Mouse (Mus musculus): ENCODE results near the gene Nab1. TPM values are rescaled to one million over a fixed set of nuclear protein-coding genes. Genes with fewer than 3 reads are reported as not detected.

Nab1 gene
- polyA plus RNA-seq, 1 experiment from 2014 or later, result 15.9 TPM

DNA sequence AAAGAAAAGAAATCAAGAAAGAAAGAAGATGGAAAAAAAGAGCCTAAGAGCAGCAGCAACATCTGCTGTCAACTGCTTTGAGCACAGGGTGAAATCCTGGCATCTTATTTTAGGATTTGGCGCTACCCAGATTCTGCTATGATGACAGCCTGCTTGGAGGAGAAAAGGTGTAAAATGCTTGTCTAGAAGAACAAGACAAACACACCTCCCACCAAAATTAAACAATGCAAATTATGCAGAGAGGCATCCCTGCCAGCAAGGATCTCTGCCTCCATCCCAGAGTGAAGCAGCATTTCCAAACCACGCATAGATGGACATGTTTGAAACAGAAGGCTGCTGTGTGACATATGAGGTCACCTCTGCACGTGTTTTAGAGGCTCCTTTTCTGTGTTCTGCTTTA, 35.2 kb downstream of the Nab1 start:
- Histone ChIP-seq H3K4me3 (ENCODE audit: low read length) (no peak overlapping the region), H3K4me2 (ENCODE audit: low read depth, low read length) (no peak overlapping the region), H3K9ac (ENCODE audit: low read length) (no peak overlapping the region), H3K36me3 (ENCODE audit: control insufficient read depth, insufficient read depth) (peaks cover 20% of the 10 kb centered on the region), H3K27ac (ENCODE audit: low read length) (no peak overlapping the region), H3K27me3 (ENCODE audit: control insufficient read depth, insufficient read depth, low read length) (no peaks in the 10 kb centered on the region), H3K9me3 (replicated peaks; ENCODE audit: control insufficient read depth, low read length) (no peaks in the 10 kb centered on the region), H3K4me1 (ENCODE audit: control insufficient read depth, insufficient read depth, low read length) (no peaks in the 10 kb centered on the region)
- no peak for ATAC-seq (replicated peaks; ENCODE audit: extremely low read depth, insufficient read depth, low FRiP score)
- 85% methylated on average over 3 of the region's 3 CpGs for WGBS

DNA sequence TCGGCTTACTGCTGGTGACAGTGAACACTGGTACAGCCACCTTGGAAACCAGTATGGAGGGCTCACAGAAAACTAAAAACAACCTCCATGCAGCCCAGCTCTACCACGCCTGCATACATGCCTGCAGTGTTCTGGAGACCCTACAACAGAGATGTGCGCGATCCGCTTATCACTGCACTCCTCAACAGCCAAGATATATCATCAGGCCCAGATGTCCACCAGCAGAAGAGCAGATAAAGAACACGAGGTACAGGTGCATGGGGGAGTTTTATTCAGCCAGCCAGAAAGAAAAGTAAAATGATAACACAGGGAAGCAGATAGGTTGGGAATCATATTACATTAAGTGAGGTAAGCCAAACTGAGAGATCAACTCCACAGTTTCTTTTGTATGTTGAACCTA, 37.2 kb downstream of the Nab1 start:
- WGBS, result 66% methylated on average over 6 of the region's 6 CpGs
- Histone ChIP-seq H3K4me3 (ENCODE audit: low read length) (no peak overlapping the region), H3K27me3 (ENCODE audit: control insufficient read depth, insufficient read depth, low read length) (no peaks in the 10 kb centered on the region), H3K4me2 (ENCODE audit: low read depth, low read length) (no peak overlapping the region), H3K9ac (ENCODE audit: low read length) (no peak overlapping the region), H3K27ac (ENCODE audit: low read length) (no peak overlapping the region), H3K4me1 (ENCODE audit: control insufficient read depth, insufficient read depth, low read length) (no peaks in the 10 kb centered on the region), H3K9me3 (replicated peaks; ENCODE audit: control insufficient read depth, low read length) (no peaks in the 10 kb centered on the region), H3K36me3 (ENCODE audit: control insufficient read depth, insufficient read depth) (peaks cover 26% of the 10 kb centered on the region)
- ATAC-seq (replicated peaks; ENCODE audit: extremely low read depth, insufficient read depth, low FRiP score), result no peak

DNA sequence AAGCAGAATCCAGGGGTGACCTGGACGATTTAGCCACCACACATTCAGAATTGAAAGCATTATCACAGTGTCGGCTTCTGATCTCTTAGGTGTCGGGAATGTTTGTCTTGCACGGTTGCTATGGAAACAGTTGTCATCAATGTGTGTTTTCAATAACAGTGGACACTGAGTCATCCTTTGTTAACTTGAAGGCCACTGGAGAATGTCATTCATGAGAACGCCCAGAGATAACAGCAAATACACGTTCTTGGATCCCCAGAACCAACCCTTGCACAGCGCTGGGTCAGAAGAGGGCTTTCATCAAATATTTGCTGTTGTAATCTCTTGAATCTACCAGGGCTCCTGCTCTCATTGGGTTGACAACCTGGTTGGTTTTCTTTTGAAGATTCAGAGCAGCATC, 43.9 kb downstream of the Nab1 start:
- Histone ChIP-seq H3K27ac (ENCODE audit: low read length) (no peak overlapping the region), H3K9me3 (replicated peaks; ENCODE audit: control insufficient read depth, low read length) (no peaks in the 10 kb centered on the region), H3K4me3 (ENCODE audit: low read length) (no peak overlapping the region), H3K9ac (ENCODE audit: low read length) (no peak overlapping the region), H3K36me3 (ENCODE audit: control insufficient read depth, insufficient read depth) (peaks cover 17% of the 10 kb centered on the region), H3K27me3 (ENCODE audit: control insufficient read depth, insufficient read depth, low read length) (no peaks in the 10 kb centered on the region), H3K4me1 (ENCODE audit: control insufficient read depth, insufficient read depth, low read length) (no peaks in the 10 kb centered on the region), H3K4me2 (ENCODE audit: low read depth, low read length) (no peak overlapping the region)
- ATAC-seq (replicated peaks; ENCODE audit: extremely low read depth, insufficient read depth, low FRiP score), result no peak; the same call in 1 of the 2 replicates
- 35% methylated on average over 7 of the region's 7 CpGs for WGBS

DNA sequence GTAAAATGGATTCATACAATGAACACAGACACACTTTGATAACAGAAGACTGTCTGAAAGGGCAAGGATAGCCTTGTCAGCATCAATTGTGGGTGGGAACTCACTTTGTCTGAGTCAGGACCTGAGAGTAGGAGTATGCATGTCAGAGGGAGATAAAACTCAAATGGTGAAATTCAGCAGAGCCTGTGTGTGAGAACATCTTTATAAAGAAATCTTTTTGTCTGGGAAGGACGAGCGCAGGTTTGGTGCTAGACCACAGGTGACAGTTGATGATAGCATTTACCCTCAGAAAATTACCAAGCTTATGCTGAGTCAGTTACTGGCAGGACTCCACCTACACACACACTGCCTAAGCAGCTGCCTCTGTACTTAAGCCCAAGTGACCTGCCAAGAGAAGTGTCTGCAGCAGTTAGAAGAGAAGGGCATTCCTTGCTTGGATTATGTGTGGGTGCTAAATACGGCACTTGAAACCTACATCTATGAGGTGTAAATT, 45.9 kb downstream of the Nab1 start:
- Histone ChIP-seq H3K27me3 (ENCODE audit: control insufficient read depth, insufficient read depth, low read length) (no peaks in the 10 kb centered on the region), H3K4me2 (ENCODE audit: low read depth, low read length) (no peak overlapping the region), H3K4me3 (ENCODE audit: low read length) (no peak overlapping the region), H3K9me3 (replicated peaks; ENCODE audit: control insufficient read depth, low read length) (no peaks in the 10 kb centered on the region), H3K4me1 (ENCODE audit: control insufficient read depth, insufficient read depth, low read length) (no peaks in the 10 kb centered on the region), H3K36me3 (ENCODE audit: control insufficient read depth, insufficient read depth) (peaks cover 9% of the 10 kb centered on the region), H3K9ac (ENCODE audit: low read length) (no peak overlapping the region), H3K27ac (ENCODE audit: low read length) (no peak overlapping the region)
- 32% methylated on average over 3 of the region's 3 CpGs for WGBS
- ATAC-seq (replicated peaks; ENCODE audit: extremely low read depth, insufficient read depth, low FRiP score), result no peak

DNA sequence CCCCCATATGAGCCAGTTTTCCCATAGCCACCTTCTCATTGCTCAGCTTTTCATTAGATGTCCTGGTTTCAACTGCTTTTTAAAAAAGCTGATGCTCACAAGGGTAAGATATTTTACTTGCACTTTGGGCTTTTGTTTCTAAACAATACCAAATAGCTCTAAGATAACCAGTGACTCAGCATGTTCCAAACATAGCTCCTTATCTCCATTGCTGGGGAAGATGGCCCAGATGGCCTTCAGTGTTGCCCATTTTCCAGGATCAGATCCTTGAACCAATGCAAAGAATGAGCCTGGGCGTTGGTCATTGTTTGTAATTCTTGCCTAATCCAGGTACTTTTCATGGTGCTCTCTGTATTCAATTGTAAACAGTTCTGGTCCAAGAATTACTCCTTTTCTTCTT, 49.1 kb downstream of the Nab1 start:
- H3K4me2 ChIP-seq (ENCODE audit: low read depth, low read length), result no peak overlapping the region
- H3K9ac ChIP-seq (ENCODE audit: low read length), result no peak overlapping the region
- ATAC-seq (replicated peaks; ENCODE audit: extremely low read depth, insufficient read depth, low FRiP score), result no peak
- no peaks in the 10 kb centered on the region for H3K36me3 ChIP-seq (ENCODE audit: control insufficient read depth, insufficient read depth)
- H3K27me3 ChIP-seq (ENCODE audit: control insufficient read depth, insufficient read depth, low read length), result no peaks in the 10 kb centered on the region
- no peaks in the 10 kb centered on the region for H3K9me3 ChIP-seq (replicated peaks; ENCODE audit: control insufficient read depth, low read length)
- no peak overlapping the region for H3K4me3 ChIP-seq (ENCODE audit: low read length)
- H3K4me1 ChIP-seq (ENCODE audit: control insufficient read depth, insufficient read depth, low read length), result no peaks in the 10 kb centered on the region
- no peak overlapping the region for H3K27ac ChIP-seq (ENCODE audit: low read length)
- WGBS, result 50% methylated on average over 1 of the region's 1 CpGs

DNA sequence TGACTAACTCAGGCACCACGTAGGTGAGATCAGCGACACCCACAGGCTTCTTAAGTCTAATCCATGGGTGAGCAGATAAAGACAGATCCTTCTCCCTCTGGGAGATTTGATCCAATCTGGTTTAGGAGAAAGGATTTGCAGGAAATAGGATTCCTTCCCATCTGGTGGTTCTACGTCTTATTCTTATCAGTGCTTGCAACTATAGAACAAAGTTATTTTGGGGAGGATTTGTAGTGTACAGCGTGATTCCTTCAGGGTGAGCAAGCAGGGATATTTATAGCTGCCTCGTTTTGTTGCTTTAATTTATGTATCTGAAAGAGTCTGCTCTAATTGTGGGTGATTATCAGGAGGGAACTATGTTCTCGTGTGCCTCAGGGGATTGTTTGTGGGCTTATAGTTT, 64.6 kb downstream of the Nab1 start:
- H3K9me3 ChIP-seq (replicated peaks; ENCODE audit: control insufficient read depth, low read length), result no peaks in the 10 kb centered on the region
- 31% methylated on average over 6 of the region's 6 CpGs for WGBS
- no peak for ATAC-seq (replicated peaks; ENCODE audit: extremely low read depth, insufficient read depth, low FRiP score)
- H3K27ac ChIP-seq (ENCODE audit: low read length), result peak overlapping the region; percentile 13; the same call in 1 of the 2 replicates
- no peaks in the 10 kb centered on the region for H3K27me3 ChIP-seq (ENCODE audit: control insufficient read depth, insufficient read depth, low read length)
- peak overlapping the region; percentile 1; the same call in 1 of the 2 replicates for H3K9ac ChIP-seq (ENCODE audit: low read length)
- H3K4me3 ChIP-seq (ENCODE audit: low read length), result no peak overlapping the region
- peaks cover 5% of the 10 kb centered on the region; the same call in 1 of the 2 replicates for H3K4me1 ChIP-seq (ENCODE audit: control insufficient read depth, insufficient read depth, low read length)
- no peaks in the 10 kb centered on the region for H3K36me3 ChIP-seq (ENCODE audit: control insufficient read depth, insufficient read depth)
- H3K4me2 ChIP-seq (ENCODE audit: low read depth, low read length), result peak overlapping the region; percentile 25; the same call in 1 of the 2 replicates

DNA sequence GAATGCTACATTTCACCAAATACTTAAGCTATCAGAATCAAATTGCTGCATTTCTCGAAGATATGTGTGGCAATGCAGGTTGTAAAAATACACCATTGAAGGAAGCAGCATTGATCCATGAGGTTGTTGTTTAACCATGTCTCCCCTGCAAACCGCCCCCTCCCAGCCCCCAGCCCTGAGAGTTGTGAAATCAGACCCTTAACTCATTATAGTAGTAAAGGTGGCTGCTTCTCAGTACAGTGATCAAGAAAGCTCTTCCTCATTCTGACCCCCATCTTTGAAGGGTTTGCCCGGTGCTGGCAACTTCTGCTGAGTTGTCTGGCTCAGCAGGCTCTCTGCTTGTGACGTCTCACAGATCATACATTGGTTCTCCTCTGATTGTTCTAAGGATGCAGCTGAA, 66.4 kb downstream of the Nab1 start:
- WGBS, result 74% methylated on average over 4 of the region's 4 CpGs
- H3K4me1 ChIP-seq (ENCODE audit: control insufficient read depth, insufficient read depth, low read length), result peaks cover 5% of the 10 kb centered on the region; the same call in 1 of the 2 replicates
- H3K36me3 ChIP-seq (ENCODE audit: control insufficient read depth, insufficient read depth), result no peaks in the 10 kb centered on the region
- no peak overlapping the region for H3K4me3 ChIP-seq (ENCODE audit: low read length)
- H3K4me2 ChIP-seq (ENCODE audit: low read depth, low read length), result no peak overlapping the region
- no peak overlapping the region for H3K27ac ChIP-seq (ENCODE audit: low read length)
- no peak overlapping the region for H3K9ac ChIP-seq (ENCODE audit: low read length)
- H3K27me3 ChIP-seq (ENCODE audit: control insufficient read depth, insufficient read depth, low read length), result no peaks in the 10 kb centered on the region
- no peak for ATAC-seq (replicated peaks; ENCODE audit: extremely low read depth, insufficient read depth, low FRiP score)
- no peaks in the 10 kb centered on the region for H3K9me3 ChIP-seq (replicated peaks; ENCODE audit: control insufficient read depth, low read length)

DNA sequence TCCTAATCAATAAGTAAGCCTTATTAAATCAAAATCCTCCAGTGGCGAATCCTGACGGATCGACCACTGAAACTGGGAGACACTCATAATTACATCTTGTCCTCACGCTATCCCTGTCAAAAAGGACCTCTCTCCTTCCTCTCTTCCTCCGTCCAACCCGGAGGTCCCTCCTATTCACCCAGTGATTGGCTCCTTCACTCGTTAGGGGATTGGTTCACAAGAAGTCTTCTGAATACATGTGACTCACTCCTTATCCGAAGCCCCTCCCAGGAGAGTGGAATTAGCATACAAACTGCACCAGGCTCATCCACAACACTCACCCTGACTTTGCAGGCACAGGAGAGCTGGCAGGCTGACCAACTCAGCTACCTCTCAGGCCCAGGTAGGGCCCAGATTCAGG, 68.7 kb downstream of the Nab1 start:
- H3K27me3 ChIP-seq (ENCODE audit: control insufficient read depth, insufficient read depth, low read length), result no peaks in the 10 kb centered on the region
- no peak overlapping the region for H3K4me3 ChIP-seq (ENCODE audit: low read length)
- H3K36me3 ChIP-seq (ENCODE audit: control insufficient read depth, insufficient read depth), result no peaks in the 10 kb centered on the region
- H3K4me1 ChIP-seq (ENCODE audit: control insufficient read depth, insufficient read depth, low read length), result peaks cover 5% of the 10 kb centered on the region; the same call in 1 of the 2 replicates
- no peak overlapping the region for H3K4me2 ChIP-seq (ENCODE audit: low read depth, low read length)
- H3K9ac ChIP-seq (ENCODE audit: low read length), result no peak overlapping the region
- no peaks in the 10 kb centered on the region for H3K9me3 ChIP-seq (replicated peaks; ENCODE audit: control insufficient read depth, low read length)
- 89% methylated on average over 8 of the region's 8 CpGs for WGBS
- ATAC-seq (replicated peaks; ENCODE audit: extremely low read depth, insufficient read depth, low FRiP score), result no peak
- H3K27ac ChIP-seq (ENCODE audit: low read length), result no peak overlapping the region

DNA sequence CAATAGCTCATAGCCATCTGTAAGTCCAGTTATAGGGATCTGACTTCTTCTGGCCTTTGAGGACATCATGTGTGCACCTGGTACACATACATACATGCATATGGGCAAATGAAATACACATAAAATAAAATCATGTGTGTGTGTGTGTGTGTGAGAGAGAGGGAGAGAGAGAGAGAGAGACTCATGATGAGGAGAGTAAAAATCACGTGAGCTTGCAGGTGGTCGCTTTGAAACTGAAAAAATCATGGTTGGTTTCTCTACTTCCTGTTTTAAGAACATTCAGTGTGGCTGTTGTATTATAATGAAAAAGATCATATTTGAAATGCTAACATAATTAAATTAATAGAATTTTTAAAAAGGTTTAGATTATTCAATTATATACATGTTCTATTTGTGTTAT, 69.9 kb downstream of the Nab1 start:
- no peak for ATAC-seq (replicated peaks; ENCODE audit: extremely low read depth, insufficient read depth, low FRiP score)
- Histone ChIP-seq H3K27ac (ENCODE audit: low read length) (no peak overlapping the region), H3K4me1 (ENCODE audit: control insufficient read depth, insufficient read depth, low read length) (peaks cover under 1% of the 10 kb centered on the region; the same call in 1 of the 2 replicates), H3K4me2 (ENCODE audit: low read depth, low read length) (no peak overlapping the region), H3K27me3 (ENCODE audit: control insufficient read depth, insufficient read depth, low read length) (no peaks in the 10 kb centered on the region), H3K9me3 (replicated peaks; ENCODE audit: control insufficient read depth, low read length) (no peaks in the 10 kb centered on the region), H3K9ac (ENCODE audit: low read length) (no peak overlapping the region), H3K36me3 (ENCODE audit: control insufficient read depth, insufficient read depth) (no peaks in the 10 kb centered on the region), H3K4me3 (ENCODE audit: low read length) (no peak overlapping the region)
- WGBS, result 68% methylated on average over 2 of the region's 2 CpGs

All from heart, embryonic 16.5 days (tissue).